Mouse (Mus musculus): ENCODE measurements around the gene Btbd1. TPM values are rescaled to one million over a fixed set of nuclear protein-coding genes. Genes with fewer than 3 reads are reported as not detected.
"Not testable (repeated sequence)": the region's sequence is repeated elsewhere in the genome, so short reads cannot be mapped to it uniquely, and the experiment has no call there.

Btbd1 gene
- total RNA-seq, 4 experiments from 2014 or later = 134 to 162 (median 154) TPM

DNA sequence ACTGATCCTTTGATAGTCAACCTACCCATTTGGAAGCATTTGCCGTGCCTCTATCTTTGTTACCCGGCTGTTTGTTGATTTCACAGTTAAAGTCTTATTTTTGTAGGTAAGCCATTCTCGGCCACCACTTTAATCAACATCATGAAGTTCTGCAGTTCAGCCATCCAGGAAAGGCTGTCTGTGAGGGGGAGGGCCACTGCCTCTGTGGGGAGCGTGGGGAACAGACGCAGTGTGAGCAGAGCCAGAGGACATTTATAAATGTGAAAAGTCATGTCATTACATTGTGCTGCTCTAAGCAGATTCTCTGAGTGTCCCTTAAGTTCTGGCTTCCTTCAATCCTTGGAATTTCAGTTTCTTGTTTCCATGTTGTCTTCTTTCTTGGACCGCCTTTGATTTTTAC is 20.9 kb upstream of the Btbd1 start:
- DNase-seq (ENCODE audit: low spot score) = no peak

DNA sequence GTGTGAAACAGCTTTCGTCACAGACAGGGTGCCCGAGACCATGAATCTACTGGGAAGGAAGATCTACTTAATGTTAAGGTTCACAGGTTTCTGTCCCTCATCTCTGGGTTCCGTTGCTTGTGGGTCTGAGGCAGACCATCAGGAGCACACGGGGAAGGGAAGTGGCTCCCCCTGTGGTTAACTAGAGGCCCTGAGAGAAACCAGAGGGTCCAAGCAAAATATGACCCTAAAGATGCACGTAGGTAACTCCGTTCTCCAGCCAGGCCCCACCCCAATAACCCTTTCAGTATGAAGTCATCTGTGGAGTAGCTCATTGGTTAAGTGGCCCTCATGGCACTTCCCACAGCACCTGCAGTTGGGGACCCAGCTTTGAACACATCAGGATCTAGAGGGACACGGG is 20.4 kb upstream of the Btbd1 start:
- DNase-seq (ENCODE audit: low spot score) = no peak

DNA sequence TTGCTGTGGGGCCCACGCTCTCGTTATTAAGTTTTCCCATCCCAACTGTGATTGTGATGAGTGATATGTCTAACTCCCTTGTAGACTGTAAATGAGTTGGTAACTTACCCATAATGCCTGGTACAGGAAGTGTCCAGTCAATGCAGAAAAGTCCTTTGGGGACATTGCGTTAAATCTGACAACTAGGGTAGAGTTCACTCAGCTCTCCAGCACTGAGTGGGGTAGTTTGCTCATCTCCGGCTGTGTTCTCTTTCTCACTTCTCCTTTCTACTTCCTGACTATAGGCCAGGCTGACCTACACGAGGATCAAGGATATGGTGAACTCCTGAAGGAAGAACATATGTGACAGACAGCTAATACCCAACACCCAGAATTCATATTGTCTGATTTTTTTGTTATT is 20.0 kb upstream of the Btbd1 start:
- DNase-seq (ENCODE audit: low spot score) = no peak

DNA sequence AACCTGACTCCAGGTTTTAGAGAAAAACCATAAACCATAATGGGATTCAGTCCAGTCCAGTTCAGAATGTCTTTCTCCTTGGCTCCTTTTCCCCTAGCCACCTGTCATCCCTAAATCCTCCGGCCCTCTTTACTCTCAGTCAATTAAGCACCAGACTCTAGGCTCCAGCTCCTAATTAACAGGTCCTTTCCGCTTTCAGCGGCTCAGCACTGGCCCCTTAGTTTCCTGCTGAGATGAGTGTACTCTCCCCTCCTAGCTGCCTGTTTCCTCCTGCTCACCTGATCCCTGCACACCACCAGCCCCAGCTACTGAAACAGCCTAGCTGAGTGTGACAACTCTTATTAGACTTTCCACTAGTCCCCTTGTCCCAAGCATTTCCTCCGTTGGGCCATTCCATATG is 18.5 kb upstream of the Btbd1 start:
- DNase-seq (ENCODE audit: low spot score) = no peak

DNA sequence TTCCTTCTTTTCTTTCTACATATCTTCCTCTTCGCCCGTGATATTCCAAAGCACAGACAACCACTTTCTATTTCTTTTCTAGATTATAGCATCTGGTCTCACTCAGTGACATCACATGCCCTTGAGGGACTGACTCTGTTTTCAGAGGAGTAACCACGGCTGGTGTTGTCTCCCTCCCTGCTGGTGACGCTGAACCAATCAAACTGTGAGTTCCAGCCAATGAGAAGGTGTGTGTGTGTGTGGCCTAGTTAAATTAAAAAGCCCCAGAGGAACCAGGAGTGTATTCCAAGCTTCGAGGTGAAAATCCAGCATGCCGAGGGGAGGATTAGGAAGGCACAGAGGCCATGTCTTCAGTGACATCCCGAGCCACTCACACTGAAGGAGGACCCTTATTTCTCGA is 17.8 kb upstream of the Btbd1 start:
- no peak for DNase-seq (ENCODE audit: low spot score)

DNA sequence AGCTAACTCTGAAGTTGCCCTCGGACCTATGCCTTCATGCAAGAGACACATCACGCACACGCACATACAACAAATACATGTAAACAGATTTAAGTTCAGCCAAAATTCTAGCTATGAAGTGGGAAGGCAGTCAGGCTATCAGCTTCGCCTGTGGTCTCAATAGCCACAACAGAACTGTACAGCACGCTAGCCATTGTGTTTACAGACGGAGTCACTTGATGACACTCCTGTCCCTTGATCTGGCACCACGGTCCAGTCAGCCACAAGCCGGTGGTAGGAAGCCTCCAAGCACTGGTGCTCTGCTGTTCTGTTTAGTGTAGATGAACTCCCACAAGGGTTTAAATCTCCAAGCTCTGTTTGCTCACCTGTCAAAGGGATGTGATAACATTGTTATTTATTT is 16.8 kb upstream of the Btbd1 start:
- no peak for DNase-seq (ENCODE audit: low spot score)

DNA sequence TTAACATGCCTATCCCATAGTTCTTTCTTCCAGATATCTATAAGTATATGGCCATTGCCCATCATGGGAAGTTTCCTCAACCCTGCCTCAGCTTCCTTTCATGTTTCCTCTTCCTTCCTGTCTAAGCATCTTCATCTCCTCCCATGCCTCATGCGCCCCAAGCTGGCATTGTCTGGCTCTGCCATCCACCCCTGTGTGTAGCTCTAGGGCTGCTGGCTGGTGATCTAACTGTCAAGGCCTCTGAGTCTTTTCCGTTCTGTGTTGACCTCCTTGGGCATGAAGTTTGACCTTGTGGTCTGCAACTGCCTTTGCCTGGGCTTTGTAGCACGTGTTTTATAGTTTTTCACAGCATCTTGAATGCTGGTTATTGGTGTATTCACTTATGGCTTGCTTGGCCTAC is 16.1 kb upstream of the Btbd1 start:
- no peak for DNase-seq (ENCODE audit: low spot score)

DNA sequence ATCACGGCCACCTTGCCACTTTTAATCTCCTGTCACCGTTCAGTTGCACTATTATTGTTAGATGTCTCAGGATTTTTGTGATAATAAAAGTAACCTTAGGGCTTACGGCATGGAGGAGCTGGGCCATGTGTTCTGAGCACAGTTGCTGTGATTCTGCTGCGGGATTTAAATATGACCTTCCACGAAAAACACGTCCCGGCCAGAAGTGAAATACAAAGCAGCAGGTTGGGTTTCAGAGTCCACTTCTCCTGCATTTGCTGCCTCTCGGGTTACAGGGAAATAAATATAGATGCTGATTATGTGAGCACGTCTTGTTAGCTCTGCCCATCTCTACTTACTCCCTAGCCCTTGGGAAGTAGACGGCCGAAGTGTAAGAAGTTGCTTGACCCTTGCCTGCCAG is 15.6 kb upstream of the Btbd1 start:
- no peak for DNase-seq (ENCODE audit: low spot score)

DNA sequence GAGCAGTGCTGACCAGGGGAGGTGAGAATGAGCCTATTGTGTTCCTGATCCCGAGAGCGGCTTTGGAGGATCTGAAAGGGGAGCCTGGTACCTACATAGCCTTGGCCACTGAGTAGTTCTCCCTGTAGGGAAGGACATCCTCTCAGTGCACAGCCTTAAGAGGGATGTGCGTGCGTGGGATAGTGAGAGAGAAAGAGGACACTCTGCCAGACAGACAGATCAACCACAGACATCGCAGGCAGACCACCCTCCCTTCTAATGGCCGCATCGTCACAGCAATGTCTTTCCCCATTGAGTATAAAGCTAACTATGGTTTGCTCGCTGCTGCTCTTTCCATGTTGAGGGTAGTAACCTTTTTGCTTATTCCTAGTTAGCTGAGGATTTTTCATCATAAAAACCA is 14.7 kb upstream of the Btbd1 start:
- no peak for DNase-seq (ENCODE audit: low spot score)

DNA sequence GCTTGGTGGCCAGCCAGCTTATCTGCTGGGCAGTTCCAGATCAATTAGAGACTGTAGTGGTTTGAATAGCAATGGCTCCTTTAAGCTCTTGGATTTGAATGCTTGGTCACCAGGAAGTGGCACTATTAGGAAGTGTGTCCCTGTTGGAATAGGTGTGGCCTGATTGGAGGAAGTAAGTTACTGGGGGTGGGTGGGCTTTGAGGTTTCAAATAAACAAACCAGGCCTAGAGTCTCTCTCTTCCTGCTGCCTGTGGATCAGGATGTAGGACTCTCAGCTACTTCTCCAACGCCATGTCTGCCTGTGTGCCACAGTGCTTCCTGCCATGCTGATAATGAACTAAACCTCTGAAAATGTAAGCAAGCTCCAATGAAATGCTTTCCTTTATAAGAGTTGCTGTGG is 13.8 kb upstream of the Btbd1 start:
- DNase-seq (ENCODE audit: low spot score) = no peak

DNA sequence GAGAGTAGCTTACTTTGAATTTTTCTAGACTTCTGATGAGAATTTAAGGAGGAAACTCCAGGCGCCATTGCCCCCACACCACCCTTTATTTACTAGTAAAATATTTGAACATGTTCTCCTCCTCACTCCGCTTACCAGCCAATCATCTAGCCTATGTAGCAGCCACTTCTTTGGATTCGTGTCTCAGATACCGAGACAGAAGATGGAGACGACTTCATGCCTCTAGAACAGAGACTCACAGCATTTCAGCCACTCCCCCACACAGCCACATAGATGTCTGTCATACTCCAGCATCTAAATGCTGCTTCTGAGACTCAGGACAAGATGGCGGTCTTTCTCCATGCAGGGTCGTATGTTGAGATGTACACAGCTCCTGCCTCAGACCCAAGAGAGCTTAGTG is 12.9 kb upstream of the Btbd1 start:
- no peak for DNase-seq (ENCODE audit: low spot score)

DNA sequence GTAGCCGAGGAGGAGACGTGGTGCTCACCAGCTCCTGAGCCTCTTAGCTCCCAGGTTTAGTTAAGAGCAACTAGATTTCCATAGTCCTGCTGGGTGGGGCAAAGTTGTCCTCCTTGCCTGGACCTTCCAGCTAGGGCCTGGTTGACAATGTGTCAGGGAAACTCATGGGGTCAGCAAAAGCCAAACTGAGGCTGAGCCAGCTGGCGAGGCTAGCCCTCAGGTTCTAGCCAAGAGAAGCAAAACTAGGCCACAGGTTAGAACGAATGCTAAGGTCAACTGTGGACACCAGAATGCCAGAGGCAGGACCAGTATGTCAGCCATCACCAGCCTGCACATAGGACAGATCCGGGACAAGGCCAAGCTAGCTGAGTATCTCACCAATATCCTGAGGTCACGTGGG is 12.2 kb upstream of the Btbd1 start:
- DNase-seq (ENCODE audit: low spot score) = peak; percentile 56

DNA sequence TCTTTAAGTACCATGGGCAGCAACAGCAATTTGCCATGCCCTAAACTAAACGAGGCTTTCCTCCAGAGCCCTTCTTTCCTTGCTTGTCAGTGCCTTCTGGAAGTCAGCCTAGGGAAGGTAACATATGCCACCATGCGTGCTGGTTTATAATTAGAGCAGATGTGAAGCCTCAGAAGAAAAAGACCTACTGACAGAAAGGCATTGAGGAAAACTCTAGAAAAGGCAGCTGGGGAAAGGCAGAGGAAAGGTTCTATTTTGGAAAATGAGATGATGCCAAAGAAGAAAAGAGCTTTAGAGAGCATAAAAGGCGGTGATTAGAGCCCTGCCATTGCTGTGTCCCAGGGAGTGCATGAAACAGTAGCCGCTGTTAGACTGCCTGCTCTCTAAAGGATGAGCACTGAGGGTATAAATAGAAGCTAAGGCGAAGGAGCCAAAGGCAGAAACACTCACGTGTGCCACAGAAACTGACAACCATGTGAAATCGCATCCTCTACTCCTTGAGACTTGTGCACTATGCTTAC is 11.5 kb upstream of the Btbd1 start:
- DNase-seq (ENCODE audit: low spot score) = no peak

DNA sequence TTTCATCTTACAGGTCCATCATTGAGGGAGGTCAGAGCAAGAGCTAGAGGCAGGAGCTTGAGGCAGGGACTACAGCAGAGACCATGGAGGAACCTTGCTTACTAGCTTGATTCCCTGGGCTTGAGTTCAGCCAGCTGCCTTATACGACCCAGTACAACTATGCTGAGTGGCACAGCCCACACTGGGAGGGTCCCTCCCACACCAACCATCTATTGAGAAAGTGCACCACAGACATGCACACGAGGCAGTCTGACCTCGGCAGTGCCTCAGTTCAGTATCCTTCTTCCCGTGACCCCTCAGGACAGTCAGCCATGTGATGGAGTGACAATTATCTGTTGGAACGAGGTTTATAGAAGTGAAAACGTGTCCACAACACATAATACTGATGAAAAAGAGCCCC is 10.5 kb upstream of the Btbd1 start:
- DNase-seq (ENCODE audit: low spot score) = no peak

DNA sequence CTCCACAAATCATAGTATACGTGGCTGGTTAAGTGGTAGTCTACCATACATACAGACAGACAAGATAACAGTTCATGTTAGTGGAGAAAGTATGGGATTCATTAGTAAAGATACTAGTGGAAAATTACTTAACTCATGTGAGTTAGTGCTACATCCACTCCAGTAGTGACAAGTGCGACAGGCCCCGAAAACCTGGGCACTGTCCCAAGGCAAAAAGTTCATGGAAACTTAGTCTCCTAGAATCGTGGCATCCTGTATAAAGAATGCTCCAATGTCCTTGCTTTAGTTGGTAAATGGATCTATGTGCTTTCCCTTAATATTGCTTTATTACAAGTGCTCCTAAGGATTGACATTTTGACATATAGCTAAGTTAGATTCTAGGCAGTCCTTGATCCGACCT is 8.5 kb upstream of the Btbd1 start:
- not testable (repeated sequence) for DNase-seq (ENCODE audit: low spot score)

DNA sequence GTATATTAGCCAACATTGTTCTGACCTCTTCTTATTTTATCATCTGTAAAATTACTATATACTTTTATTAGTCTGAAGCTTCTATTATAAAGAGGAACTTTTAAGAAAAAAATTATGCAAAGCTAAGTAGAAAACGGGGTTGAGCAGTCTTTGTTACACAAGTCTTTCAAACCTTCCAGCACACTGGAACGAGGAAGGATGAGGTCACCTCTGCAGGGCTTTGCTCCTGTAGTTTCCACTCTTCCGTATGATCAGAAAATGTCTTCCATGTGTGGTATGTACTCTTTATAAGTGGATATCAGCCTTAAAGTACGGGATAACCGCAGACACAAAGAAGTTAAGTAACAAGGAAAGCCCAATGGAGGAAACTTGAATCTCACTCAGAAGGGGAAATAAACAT is 6.2 kb upstream of the Btbd1 start:
- no peak for DNase-seq (ENCODE audit: low spot score)

DNA sequence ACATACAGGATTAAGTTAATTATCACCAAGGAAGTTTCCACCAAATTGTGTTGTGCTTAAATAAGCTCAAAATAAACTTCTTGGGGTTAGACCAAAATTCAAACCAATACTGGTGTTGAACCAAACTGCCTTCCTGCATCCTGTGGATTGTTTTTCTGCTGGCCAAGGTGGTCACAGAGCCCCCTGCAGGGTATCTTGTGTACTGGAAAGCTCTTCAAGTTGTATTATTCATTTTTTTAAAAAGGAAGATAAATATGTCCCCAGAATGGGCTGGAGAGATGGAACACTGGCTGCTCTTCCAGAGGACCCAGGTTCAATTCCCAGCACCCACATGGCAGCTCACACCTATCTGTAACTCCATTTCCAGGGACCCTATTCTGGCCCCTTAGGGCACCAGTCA is 5.6 kb upstream of the Btbd1 start:
- no peak for DNase-seq (ENCODE audit: low spot score)

DNA sequence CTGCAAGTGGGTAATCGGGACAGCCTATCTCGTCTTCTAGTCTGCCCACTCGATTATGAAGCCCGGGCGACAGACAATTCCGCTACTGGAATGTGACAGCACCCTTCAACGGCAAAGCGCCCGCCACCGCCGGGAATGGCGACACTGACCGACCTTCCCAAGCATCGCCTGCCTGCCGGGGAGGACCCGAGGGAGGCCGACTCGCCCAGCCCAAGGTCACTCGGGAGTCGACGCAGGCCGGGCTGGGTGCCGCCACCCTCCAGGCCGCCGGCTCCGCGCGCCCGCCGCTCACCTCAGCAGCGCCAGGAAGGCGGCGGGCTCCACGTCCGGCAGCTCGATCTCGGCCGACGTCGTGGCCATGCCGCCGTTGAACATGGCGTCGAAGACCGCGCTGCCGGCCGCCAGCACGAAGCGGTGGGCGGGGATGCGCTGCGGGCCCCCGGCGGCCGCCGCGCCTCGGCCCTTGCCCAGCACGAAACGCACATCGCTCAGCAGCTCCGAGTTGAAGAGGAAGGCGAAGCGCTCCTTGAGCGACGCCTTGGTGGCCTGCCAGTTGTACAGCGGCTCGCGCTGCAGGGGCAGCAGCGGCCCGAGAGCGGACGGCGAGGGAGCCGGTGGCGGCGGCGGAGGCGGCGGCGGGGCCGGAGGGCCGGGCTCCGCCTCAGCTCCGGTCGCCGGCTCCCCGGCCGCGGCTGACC is 401 bp downstream of the Btbd1 start:
- DNase-seq (ENCODE audit: low spot score) = peak; percentile 37

DNA sequence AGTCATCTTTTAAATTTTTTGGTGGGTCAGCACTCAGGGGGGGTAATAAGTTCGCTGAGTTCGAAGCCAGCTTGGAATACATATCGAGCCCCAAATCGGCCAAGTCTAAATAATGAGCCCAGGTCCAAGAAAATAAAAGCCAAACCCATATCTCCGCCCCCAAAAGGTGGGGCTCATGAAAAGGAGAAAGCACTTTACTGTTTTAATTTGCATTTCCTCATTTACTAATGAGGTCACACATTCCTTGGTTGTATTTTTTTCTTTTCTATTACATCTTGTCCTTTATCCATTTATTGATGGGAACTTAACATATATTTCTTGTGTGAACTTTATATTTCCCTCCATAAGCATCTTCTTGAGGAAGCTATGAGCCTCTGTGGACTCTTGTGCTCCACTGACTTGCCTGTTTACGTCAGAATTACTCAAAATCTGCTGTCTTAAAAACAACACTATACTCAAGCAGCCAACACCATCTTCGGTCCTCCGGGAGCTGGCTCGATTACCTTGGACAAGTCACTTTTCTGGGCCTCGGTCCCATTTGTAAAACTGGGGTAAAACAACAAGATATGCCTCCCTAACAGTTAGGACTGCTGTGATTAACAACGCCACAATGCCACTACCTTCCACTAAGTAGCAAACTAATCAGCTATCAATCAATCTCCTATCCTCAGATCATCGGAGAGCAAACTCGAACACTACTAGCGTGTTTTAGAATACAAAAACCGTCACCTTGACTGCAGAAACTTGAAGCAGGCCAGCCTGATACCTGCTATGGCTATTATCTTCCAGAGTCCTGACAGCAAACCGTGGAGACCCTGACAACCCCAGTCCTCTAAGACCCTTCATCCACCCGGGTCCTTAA is 1.2 kb downstream of the Btbd1 start:
- DNase-seq (ENCODE audit: low spot score) = no peak

DNA sequence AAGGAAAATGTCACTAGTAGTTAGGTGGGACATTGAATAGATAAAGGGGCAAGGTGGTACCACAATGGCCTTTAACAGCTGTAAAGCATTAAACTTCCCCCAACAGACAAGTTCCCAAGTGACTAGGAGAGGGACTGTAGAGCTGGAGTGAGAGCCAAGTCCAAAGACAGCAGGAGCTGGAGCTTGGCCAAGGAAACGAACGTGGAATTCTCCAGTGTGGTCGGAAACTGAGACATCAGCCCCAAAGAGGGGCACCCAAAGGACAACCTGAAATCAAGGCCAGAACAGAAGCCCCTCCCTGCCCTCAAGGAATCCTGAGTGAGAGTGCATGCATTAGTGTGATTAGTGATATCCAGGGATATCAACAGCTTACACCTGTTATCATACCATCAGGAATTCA is 3.9 kb downstream of the Btbd1 start:
- no peak for DNase-seq (ENCODE audit: low spot score)

DNA sequence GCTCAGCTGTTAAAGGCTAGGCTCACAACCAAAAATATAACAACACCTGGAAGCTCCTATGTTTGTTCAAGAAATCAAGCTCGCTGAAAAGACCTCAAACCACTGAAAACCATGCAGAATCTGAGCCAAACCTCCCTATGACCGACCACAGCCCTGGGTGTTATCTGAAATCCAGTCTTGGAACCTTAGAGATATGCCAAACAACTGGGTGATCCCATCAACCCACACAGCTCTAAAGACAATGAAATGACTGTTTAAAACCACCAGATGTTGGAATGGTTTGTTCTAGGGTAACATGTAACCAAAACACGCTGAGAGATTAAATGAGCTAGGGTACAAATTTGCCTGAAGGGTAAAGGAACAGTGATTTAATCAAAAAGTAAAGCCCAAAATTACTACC is 4.3 kb downstream of the Btbd1 start:
- DNase-seq (ENCODE audit: low spot score) = no peak

DNA sequence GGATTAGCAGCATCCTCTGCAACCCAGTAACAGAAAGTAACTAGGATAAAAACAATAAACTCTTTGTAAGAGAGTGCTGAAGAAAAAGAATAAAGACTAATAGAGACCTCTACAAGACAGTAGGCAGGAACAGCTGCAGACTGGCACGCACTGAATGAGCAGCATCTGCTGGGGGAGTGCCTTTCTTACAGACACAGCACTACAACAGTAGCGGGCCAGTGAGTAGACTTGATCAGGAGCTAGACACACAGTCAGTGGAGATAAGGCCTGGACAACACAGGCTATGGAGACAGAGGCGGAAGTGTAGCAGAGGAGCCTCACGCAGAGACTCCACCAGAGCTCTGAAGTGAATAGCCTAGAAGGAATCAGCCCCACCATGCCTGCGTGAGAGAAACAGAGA is 23.2 kb downstream of the Btbd1 start:
- DNase-seq (ENCODE audit: low spot score) = no peak

DNA sequence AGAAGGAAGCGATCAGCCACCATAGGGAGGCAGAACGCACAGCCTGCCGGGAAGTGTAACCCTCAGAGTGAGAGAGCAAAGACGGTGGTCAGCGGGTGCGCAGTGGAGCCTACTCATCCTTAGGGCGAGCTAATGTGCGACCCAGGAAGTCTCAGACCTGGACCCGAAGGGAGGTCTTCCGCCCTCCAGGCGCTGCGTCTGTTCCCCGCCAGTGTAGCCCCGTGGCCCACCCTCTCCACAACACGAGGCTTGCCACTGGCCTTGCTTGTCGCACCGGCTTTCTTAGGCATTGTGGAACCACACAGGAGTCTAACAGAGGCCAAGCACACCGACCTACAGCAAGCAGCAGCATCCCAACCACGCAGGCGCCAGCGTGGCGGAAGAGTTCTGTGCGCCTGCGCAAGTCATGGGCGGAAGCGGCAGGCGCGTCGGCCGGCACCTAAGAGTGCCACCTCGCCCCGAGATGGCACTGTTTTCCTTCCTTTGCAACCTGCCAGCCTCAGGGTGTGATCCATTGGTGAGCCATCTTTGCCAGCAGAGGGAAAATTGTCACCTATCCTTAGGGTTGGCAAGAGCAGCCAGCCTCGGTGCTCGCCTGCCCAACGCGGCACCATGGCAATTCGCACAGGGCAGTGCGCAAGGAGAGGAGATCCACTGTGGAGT is 40.0 kb downstream of the Btbd1 start, which contains the start of gene 3110040N11Rik:
Gene 3110040N11Rik (minus strand): TSS at position 384 of the 663 bp plus-strand sequence.
- peak; percentile 77 for DNase-seq (ENCODE audit: low spot score)

All from heart, adult 8-10 months (tissue).